Mouse (Mus musculus): Measurements from ENCODE around the gene Paqr4.

Gene Paqr4

DNA sequence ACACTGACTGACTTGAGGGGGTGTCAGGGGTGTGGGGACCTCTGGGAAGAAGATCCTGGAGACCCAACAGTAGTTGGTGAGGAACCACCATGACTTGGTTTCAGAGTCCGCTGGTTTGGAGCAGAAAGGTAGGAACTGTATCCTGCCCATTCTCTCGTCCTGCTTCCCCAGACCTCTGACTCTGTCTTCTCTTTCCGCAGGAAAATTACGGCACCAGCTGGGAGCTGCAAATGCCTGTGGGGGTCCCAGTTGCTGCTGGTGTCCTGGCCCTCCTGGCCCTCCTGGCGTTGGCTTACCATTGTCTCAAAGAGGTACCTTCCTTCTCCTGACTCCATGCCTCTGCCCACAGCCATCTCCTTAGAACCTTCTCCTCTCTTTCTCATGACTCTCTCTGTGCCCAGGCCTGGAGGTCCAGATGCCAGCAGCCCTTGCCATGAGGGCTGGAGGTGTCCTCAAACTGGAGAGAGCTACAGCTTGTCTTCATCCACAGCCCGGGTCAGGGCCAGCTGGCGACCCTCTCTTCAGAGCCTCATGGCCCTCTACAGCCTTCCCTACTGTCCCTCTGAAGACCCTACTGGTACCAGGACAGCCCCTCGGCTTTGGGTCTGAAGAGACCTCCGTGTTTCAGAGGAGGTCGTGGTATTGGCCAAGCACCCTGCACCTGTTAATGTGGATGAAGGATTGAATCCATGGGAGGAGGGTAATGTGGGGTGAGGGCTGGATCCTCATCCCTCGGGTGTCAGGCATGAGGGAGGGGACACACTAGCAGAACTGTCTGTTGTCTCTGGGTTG is 8.9 kb upstream of the Paqr4 start:
- in situ Hi-C loops (cut with MseI, MboI), result no loop called here

GRCm38 (mm10) chr17:23748631-23749391 is 8.1 kb upstream of the Paqr4 start:
- in situ Hi-C loops (cut with MseI, MboI), result no loop called here

DNA sequence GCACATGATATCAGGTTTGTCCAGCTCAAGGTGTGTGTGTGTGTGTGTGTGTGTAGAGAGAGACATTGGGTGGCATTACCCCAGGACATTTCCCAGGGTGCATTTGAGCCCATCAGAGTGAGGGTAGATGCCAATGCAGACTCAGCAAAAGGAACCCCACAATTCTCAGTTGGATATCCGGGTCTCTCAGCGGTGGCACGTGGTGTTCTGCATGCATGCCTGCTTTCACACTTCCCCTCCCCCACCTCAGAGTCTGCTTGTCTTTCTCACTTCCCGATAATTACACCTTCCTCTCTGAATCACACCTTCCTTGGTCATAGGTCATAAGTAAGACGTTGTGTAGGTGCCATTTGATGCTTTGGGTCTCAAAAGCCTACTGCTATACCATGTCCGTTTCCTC is 7.4 kb upstream of the Paqr4 start:
- in situ Hi-C loops (cut with MseI, MboI), result no loop called here

GRCm38 (mm10) chr17:23747471-23747870 is 6.8 kb upstream of the Paqr4 start:
- in situ Hi-C loops (cut with MseI, MboI), result no loop called here

GRCm38 (mm10) chr17:23746767-23747166 is 6.1 kb upstream of the Paqr4 start:
- in situ Hi-C loops (cut with MseI, MboI), result no loop called here

GRCm38 (mm10) chr17:23746311-23746710 is 5.6 kb upstream of the Paqr4 start:
- in situ Hi-C loops (cut with MseI, MboI), result no loop called here

DNA sequence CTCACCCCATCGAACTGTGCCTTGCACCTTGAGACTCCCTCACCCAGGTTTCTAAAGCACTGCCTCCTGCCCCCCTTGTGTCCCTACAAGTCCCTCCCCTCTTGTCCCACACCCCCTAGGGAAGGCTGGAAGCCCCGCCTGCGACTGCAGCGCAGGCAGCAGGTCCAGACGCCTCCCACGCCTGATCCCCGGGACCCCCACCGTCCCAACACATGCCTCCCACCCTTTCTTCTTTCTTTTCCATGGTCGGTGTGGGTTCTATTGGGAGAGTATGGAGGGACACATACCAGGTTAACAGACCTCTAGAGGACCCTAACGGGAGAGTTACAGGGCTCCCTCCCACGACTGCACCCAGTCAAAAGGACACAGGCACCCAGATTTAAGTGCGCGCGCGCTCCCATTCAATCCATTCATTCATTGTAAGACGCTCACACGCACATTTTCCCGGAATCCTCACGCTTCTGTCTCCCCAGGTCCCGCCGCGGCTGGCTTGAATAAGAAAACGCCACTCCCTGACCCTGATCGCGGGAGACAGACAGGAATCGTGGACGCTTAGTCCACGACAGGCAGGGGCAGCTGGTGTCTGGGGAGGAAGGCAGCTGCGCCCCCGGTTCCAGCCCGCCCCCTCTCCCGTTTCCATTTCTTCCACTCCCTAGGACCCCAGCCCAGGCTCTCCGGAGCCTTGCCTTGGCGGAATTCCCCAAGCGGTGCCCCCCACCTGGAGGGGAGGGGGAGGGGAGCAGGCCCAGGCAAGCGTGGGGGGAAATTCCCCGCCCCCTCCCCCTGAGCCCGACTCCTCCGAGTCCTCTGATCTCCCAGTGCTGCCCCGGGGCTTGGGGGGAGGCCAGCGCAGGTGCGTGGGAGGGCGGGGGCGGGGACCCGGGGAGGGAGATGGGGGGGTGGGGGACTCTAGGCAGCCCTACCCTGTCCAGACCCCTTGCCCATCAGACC is 4.9 kb upstream of the Paqr4 start, which contains the start of gene Kremen2:
Kremen2 (minus strand) TSS at position 533 of the 951 bp plus-strand sequence.
- in situ Hi-C loops (cut with MseI, MboI), result no loop called here

GRCm38 (mm10) chr17:23744651-23745050 is 4.0 kb upstream of the Paqr4 start:
- in situ Hi-C loops (cut with MseI, MboI), result no loop called here

DNA sequence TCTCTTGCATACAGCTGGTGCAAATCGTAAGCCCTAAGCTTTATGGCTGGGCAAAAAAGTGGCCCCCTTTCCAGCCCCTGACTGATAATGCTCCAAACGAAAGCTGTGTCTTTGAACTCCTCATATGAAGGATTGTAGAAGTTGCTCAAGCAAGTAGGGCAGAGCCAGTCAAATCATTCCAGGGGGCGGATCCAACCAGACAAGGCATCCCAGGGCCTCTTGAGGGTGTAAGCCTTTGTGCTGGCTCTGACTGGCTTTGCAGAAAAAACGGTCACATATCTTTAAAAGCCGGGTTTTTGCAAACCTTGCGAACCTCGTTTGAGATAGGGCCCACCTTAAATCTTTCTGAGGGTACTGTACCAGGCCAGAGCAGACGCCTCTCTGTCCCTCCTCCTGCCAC is 3.4 kb upstream of the Paqr4 start:
- in situ Hi-C loops (cut with MseI, MboI), result no loop called here

DNA sequence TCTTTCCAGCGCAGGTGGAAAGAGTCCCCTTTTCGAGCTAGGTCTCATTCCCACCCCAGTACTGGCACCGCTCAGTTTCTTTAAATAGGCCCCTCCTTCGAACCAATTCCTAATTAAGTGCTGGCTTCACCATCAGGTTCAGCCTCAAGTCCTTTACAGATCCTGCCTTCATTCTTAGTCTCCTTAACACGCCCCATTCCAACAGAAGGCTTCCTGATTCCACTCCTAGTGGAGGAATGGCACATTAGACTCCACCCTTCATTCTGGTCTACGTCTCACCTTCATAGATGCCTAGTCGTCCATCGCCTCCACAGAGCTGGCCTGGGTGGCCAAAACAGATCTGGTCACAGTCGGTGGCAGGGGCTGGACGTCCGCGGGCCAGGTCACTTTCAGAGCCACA is 2.3 kb upstream of the Paqr4 start:
- in situ Hi-C loops (cut with MseI, MboI), result no loop called here

GRCm38 (mm10) chr17:23742210-23742793 is 1.6 kb upstream of the Paqr4 start:
- in situ Hi-C loops (cut with MseI, MboI), result no loop called here

DNA sequence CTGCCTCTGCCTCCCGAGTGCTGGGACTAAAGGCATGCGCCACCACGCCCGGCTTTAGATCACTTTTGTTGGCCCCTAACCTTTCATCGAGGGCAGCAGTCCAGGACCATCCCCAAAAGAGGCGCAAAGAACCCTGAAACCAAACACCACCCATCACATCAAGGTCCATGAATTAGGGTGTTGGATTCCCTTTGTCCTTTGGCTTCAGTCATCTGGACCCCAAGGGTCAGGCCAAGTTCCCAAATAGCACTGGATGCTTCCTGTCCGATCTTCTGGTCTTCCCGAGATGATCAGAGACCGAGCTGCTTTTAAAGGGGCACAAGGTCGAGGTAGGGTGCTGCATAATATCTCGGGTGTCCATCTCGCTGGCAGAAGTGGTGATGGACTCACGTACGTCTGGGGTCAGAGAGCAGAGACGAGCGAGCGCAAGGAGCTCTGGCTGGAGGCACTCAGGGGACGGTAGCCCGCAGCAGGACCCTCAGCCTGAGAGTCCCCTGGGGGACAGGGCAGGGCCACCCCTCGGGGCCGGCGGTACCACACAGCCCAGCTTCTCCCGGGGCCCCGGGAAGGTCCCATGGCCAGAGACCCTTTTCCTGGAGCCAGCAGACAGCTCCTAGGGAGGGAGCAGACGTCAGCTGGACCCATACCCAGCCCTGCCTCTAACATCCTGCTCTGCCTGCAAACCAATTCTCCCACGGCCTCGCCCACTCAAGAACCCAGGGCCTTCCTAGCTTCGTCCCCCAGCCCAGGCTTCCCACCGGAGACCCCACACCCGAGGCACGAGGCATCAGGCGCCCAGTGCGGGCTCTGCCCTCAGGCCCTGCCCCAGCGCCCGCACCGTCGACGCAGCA is 917 bp upstream of the Paqr4 start:
- in situ Hi-C loops (cut with MseI, MboI), result no loop called here

GRCm38 (mm10) chr17:23740136-23740584 is 507 bp downstream of the Paqr4 start:
- in situ Hi-C loops (cut with MseI, MboI), result no loop called here

- in situ Hi-C loops (cut with MseI, MboI), result no loop called here
These were observed 1.2 kb downstream of the Paqr4 start for GRCm38 (mm10) chr17:23739202-23740135.

DNA sequence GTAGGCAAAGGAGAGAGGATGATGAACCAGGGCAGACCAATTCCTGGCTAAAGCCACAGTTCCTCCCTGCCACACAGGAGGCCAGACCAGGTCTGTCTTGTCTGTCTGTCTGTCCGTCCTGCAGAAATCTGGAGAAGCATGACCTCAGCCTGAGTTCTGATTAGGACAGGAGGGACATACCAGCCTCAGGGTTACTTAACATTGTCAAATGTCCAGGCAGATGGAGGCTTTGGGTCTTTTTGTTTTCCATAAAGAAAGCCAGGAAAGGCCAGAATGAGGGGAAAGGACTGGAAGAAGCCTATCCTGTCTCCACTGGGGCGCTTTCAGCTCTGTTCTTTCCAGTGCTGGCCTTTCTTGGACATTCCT is 1.8 kb downstream of the Paqr4 start:
- in situ Hi-C loops (cut with MseI, MboI), result no loop called here

GRCm38 (mm10) chr17:23737493-23738445 is 2.9 kb downstream of the Paqr4 start:
- in situ Hi-C loops (cut with MseI, MboI), result no loop called here

DNA sequence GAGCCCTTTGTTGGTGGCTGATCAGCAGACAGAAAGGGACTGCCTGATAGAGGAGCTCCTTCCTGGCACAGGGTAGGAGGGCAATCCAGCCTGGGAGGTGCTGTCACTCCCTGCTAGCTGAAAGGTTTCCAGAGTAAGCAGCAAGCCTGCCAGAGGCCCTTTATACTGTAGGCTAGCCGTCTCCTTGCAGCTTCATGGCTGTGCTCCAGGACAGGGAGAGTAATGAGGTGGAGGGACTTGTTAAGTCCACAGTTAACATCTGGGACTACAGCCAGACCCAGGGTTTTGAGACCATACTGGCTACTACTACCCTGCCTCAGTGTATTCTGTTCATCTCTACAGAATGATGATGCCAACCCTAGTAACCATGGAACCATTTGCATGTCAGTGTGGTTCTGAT is 6.3 kb downstream of the Paqr4 start:
- in situ Hi-C loops (cut with MseI, MboI), result no loop called here

DNA sequence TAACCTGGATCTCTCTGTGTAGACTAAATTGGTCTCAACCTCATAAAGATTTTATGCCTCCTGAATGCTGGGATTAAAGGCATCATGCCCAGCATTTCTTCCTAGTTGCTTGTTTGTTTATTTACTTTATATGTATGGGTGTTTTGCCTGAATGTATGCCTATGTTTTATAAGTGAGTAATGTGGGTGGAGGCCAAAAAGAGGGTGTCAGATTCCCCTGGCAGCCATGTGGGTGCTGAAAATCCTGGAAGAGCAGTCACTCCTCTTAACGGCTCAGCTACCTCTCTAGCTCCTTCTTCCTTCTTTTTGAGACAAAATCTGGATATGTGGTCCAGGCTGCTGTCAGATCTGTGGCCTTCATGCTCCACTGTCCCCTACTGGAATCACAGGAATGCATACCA is 10.2 kb downstream of the Paqr4 start:
- in situ Hi-C loops (cut with MseI, MboI), result no loop called here

All from mouse trophoblast stem cell (cell line).